Mouse (Mus musculus) CH12.LX (cell line): Measurements from ENCODE around the gene Dpp4. TPM values are rescaled to one million over a fixed set of nuclear protein-coding genes. Genes with fewer than 3 reads are reported as not detected.

Experiments used
- DNase-seq: peaks from one replicate; pipeline ENCODE4 v3.0.0-alpha.2; 2013; ENCODE audit errors: extremely low read depth
- H3K27ac ChIP-seq: 2 replicates; pipeline ENCODE4 v1.5.1; 2012; ENCODE audit warnings: low read depth, mild to moderate bottlenecking, control low read depth, moderate library complexity; ENCODE audit not compliant: insufficient read depth
- H3K27me3 ChIP-seq: replicated peaks from 2 replicates; pipeline ENCODE3; 2012; ENCODE audit warnings: inconsistent platforms
- H3K36me3 ChIP-seq, 2 experiments: replicated peaks in 1 of 2; 2 replicates each; pipeline versions ENCODE3 to v1.6.1; 2012; ENCODE audit warnings: inconsistent platforms in 1 of 2, low read length in 1 of 2, mild to moderate bottlenecking in 1 of 2, mixed read lengths in 1 of 2, moderate library complexity in 1 of 2; ENCODE audit not compliant: control insufficient read depth in 1 of 2, insufficient read depth in 1 of 2
- H3K4me1 ChIP-seq, 2 experiments: 2 replicates each; pipeline ENCODE4 v1.6.1; 2012; ENCODE audit warnings: inconsistent platforms in 1 of 2, moderate library complexity in 1 of 2; ENCODE audit not compliant: insufficient read depth in 2 of 2, control insufficient read depth in 1 of 2
- H3K4me2 ChIP-seq: 2 replicates; pipeline ENCODE4 v1.6.1; 2012; ENCODE audit warnings: low read depth, mild to moderate bottlenecking, control low read depth; ENCODE audit not compliant: poor library complexity, insufficient read depth, severe bottlenecking
- H3K4me3 ChIP-seq, 3 experiments: fragments of 150-350 bp in 1 of 3; sonication (generic) in 1 of 3; replicated peaks in 1 of 3; 2 replicates each; pipeline versions ENCODE3 to v1.5.1; 2011 to 2012; ENCODE audit warnings: low read depth in 2 of 3, low read length in 2 of 3, mild to moderate bottlenecking in 2 of 3, moderate library complexity in 2 of 3, control low read depth in 1 of 3, improper control_type of control experiment in 1 of 3, inconsistent platforms in 1 of 3, mixed read lengths in 1 of 3; ENCODE audit not compliant: poor library complexity in 1 of 3
- H3K79me2 ChIP-seq: replicated peaks from 2 replicates; pipeline ENCODE4 v1.6.1; 2012; ENCODE audit warnings: mild to moderate bottlenecking, moderate library complexity; ENCODE audit not compliant: control insufficient read depth, poor library complexity, insufficient read depth, severe bottlenecking; ENCODE audit errors: extremely low read depth
- H3K9ac ChIP-seq: 2 replicates; pipeline ENCODE4 v1.6.1; 2012; ENCODE audit warnings: low read depth, mild to moderate bottlenecking, control low read depth, moderate library complexity; ENCODE audit not compliant: insufficient read depth
- H3K9me3 ChIP-seq: replicated peaks from 2 replicates; pipeline ENCODE3; 2012; ENCODE audit warnings: low read length, inconsistent platforms, mixed read lengths
- CHD1 ChIP-seq: IDR thresholded peaks from 2 replicates; pipeline ENCODE4 v1.6.1; 2012; ENCODE audit warnings: low read depth, low read length, improper control_type of control experiment, inconsistent platforms
- ETS1 ChIP-seq: conservative IDR thresholded peaks from 2 replicates; pipeline ENCODE4 v1.6.1; 2012; ENCODE audit warnings: low read depth, mild to moderate bottlenecking, inconsistent platforms, low read length, improper control_type of control experiment, moderate library complexity
- IRF4 ChIP-seq: IDR thresholded peaks from 2 replicates; pipeline ENCODE4 v1.6.1; 2014; ENCODE audit warnings: low read depth, mild to moderate bottlenecking, inconsistent platforms, low read length, improper control_type of control experiment
- KAT2A ChIP-seq: IDR thresholded peaks from 2 replicates; pipeline ENCODE4 v1.6.1; 2012; ENCODE audit warnings: low read length, improper control_type of control experiment, inconsistent platforms; ENCODE audit not compliant: insufficient replicate concordance
- MAX ChIP-seq: IDR thresholded peaks from 2 replicates; pipeline ENCODE4 v1.6.1; 2011; ENCODE audit warnings: low read length, improper control_type of control experiment
- MAZ ChIP-seq: IDR thresholded peaks from 2 replicates; pipeline ENCODE4 v1.6.1; 2012; ENCODE audit warnings: low read depth, mild to moderate bottlenecking, inconsistent platforms, low read length, improper control_type of control experiment, moderate library complexity
- MYC ChIP-seq: IDR thresholded peaks from 2 replicates; pipeline ENCODE4 v1.6.1; 2011; ENCODE audit warnings: low read depth, mild to moderate bottlenecking, improper control_type of control experiment, low read length
- NRF1 ChIP-seq: IDR thresholded peaks from 2 replicates; pipeline ENCODE4 v1.6.1; 2014; ENCODE audit warnings: low read depth, mild to moderate bottlenecking, inconsistent platforms, low read length, improper control_type of control experiment, moderate library complexity
- PAX5 ChIP-seq: IDR thresholded peaks from 2 replicates; pipeline ENCODE4 v1.6.1; 2012; ENCODE audit warnings: low read length, inconsistent platforms, mixed read lengths
- POLR2AphosphoS2 ChIP-seq: IDR thresholded peaks from 2 replicates; pipeline ENCODE4 v1.6.1; 2011; ENCODE audit warnings: low read depth, low read length, improper control_type of control experiment
- RCOR1 ChIP-seq: conservative IDR thresholded peaks from 2 replicates; pipeline ENCODE4 v1.6.1; 2012; ENCODE audit warnings: low read depth, mild to moderate bottlenecking, inconsistent platforms, low read length, improper control_type of control experiment
- UBTF ChIP-seq: IDR thresholded peaks from 2 replicates; pipeline ENCODE4 v1.6.1; 2012; ENCODE audit warnings: low read depth, mild to moderate bottlenecking, inconsistent platforms, low read length, improper control_type of control experiment, moderate library complexity
- USF1 ChIP-seq: IDR thresholded peaks from 2 replicates; pipeline ENCODE4 v1.6.1; 2014; ENCODE audit warnings: low read depth, mild to moderate bottlenecking, inconsistent platforms, low read length, improper control_type of control experiment
- ZKSCAN1 ChIP-seq: IDR thresholded peaks from 2 replicates; pipeline ENCODE4 v1.6.1; 2012; ENCODE audit warnings: low read depth, inconsistent platforms, low read length, improper control_type of control experiment, borderline replicate concordance
- ZNF384 ChIP-seq: IDR thresholded peaks from 2 replicates; pipeline ENCODE4 v1.6.1; 2012; ENCODE audit warnings: low read depth, low read length, improper control_type of control experiment, inconsistent platforms
- dilution Hi-C: fragments of 300-500 bp; cut with MboI; formaldehyde crosslinking; loops from 2 replicates; pipeline ENCODE4 v1.14.3; 2020; ENCODE audit warnings: low sequenced_read_pairs; ENCODE audit not compliant: extremely low pct_unique_long_range_greater_than_20kb, extremely low pct_ligation_motif_present
- in situ Hi-C: fragments of 300-500 bp; cut with MboI; formaldehyde crosslinking; loops from 3 replicates; pipeline ENCODE4 v1.14.3; 2019; ENCODE audit warnings: low sequenced_read_pairs, low pct_ligation_motif_present, low pct_unique_long_range_greater_than_20kb, mixed read lengths
- polyA plus RNA-seq: library from polyadenylated mRNA; unstranded; fragments of >175 nt; gene quantifications from 2 replicates; pipeline ENCODE4 v1.2.1, GENCODE M21; 2012; ENCODE audit warnings: low read depth; ENCODE audit not compliant: insufficient read length
- total RNA-seq, 2 experiments: library from RNA; depleted of rRNA; stranded (reverse); fragments of 300-350 nt in 1 of 2; fragments of >200 nt in 1 of 2; gene quantifications; 2 replicates each; pipeline ENCODE4 v1.2.3; 2012 to 2014

Dpp4 gene
- total and polyA plus RNA-seq, 3 experiments: 0.04 to 3.6 (median 0.29) TPM

- TF ChIP-seq MAX (no peak), PAX5 (no peak), POLR2AphosphoS2 (no peak), MYC (no peak)
Measured at GRCm38 (mm10) chr2:62285847-62286246, 126.2 kb downstream of the Dpp4 start (continued).

GRCm38 (mm10) chr2:62285026-62285425 is 127.0 kb downstream of the Dpp4 start:
- no peak overlapping the region for H3K4me3 ChIP-seq
- H3K9me3 ChIP-seq: no peaks in the 10 kb centered on the region
- no peak for DNase-seq
- dilution Hi-C loops: no loop called here
- TF ChIP-seq USF1 (no peak), ETS1 (no peak), POLR2AphosphoS2 (no peak), CHD1 (no peak), NRF1 (no peak), ZKSCAN1 (no peak), IRF4 (no peak), PAX5 (no peak), MAZ (no peak), UBTF (no peak), KAT2A (no peak), MYC (no peak), RCOR1 (no peak), ZNF384 (no peak), MAX (no peak)
- in situ Hi-C loops: loop anchor here (25.0 kb wide), 1 partner anchor 298 kb away; no protein-coding TSS in a partner anchor
- no peak overlapping the region for H3K9ac ChIP-seq
- no peak overlapping the region for H3K4me2 ChIP-seq
- H3K36me3 ChIP-seq: no peaks in the 10 kb centered on the region
- H3K4me1 ChIP-seq: no peaks in the 10 kb centered on the region
- H3K27me3 ChIP-seq: no peaks in the 10 kb centered on the region
- no peaks in the 10 kb centered on the region for H3K79me2 ChIP-seq
- no peak overlapping the region for H3K27ac ChIP-seq

Other genes with a start within 250 kb of the Dpp4 start
- gene Gcg, start 71.4 kb upstream of the Dpp4 start, total RNA-seq (2012; rRNA removed): 0.13 and 0.17 TPM in 2 replicates
- 0.31 TPM in 1 of 2 replicates, not detected in the other for gene Gcg, start 71.4 kb upstream of the Dpp4 start, total RNA-seq (2014; rRNA removed)
- 0.38 TPM in 1 of 2 replicates, not detected in the other for gene Gcg, start 71.4 kb upstream of the Dpp4 start, polyA plus RNA-seq
- not detected in 2 replicates for gene Fap, start 161.8 kb upstream of the Dpp4 start, total RNA-seq (2012; rRNA removed)
- 0.15 and 0.19 TPM in 2 replicates for gene Fap, start 161.8 kb upstream of the Dpp4 start, total RNA-seq (2014; rRNA removed)
- not detected in 2 replicates for gene Fap, start 161.8 kb upstream of the Dpp4 start, polyA plus RNA-seq
- gene Ifih1, start 234.0 kb upstream of the Dpp4 start, total RNA-seq (2012; rRNA removed): 1.6 and 2.0 TPM in 2 replicates
- gene Ifih1, start 234.0 kb upstream of the Dpp4 start, total RNA-seq (2014; rRNA removed): 2.2 and 2.5 TPM in 2 replicates
- 3.6 and 4.5 TPM in 2 replicates for gene Ifih1, start 234.0 kb upstream of the Dpp4 start, polyA plus RNA-seq